Mouse (Mus musculus) liver, embryonic 14.5 days (tissue): ENCODE results near the gene Syn2.

Source experiments
- CTCF ChIP-seq: IDR thresholded peaks from 2 replicates; pipeline ENCODE4 v1.5.1; 2016; ENCODE audit warnings: antibody characterized with exemption, low read depth, control low read depth
- EP300 ChIP-seq: IDR thresholded peaks from 2 replicates; pipeline ENCODE4 v1.6.1; 2016; ENCODE audit warnings: antibody characterized with exemption, low read depth

DNA sequence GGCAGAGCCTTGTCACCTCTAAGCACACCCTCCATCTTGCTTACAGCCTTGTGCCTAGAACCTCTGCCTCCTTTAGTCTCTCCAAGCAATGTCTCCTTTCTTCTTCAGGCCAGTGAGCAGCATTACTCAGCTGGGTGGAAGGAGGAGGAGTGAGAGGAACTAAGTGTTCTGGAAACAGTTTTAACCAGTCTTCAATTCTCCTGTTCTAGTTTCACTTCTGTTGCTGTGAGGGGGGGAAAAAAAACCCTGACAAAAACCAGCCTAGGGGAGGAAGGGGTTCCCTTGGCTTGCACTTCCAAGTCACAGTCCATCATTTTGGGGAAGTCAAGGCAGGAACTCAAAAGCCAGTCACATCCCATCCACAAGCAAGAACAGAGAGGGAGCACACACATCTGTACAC lies 196.3 kb downstream of the Syn2 start:
- TF ChIP-seq CTCF (no peak), EP300 (no peak)
